Mouse (Mus musculus) hindbrain, postnatal 0 days (tissue): ENCODE results near the gene Grm8. TPM values are rescaled to one million over a fixed set of nuclear protein-coding genes. Genes with fewer than 3 reads are reported as not detected.

Experiments used
- ATAC-seq: fragments of 200-750 bp; cut with Nextera tagmentation; 2 replicates; pipeline ENCODE4 v1.8.0; 2017; ENCODE audit warnings: mild to moderate bottlenecking, moderate TSS enrichment, moderate library complexity
- DNase-seq: peaks from one replicate; pipeline ENCODE4 v3.0.0-alpha.2; 2015; ENCODE audit warnings: low spot score
- H3K27ac ChIP-seq: fragments of 300-500 bp; sonication (generic); 2 replicates; pipeline ENCODE4 v1.5.1; 2014; ENCODE audit warnings: mild to moderate bottlenecking
- H3K27me3 ChIP-seq: fragments of 300-500 bp; sonication (generic); 2 replicates; pipeline ENCODE4 v1.6.1; 2014; ENCODE audit warnings: low read length, mixed read lengths; ENCODE audit not compliant: insufficient read depth
- H3K36me3 ChIP-seq: fragments of 300-500 bp; sonication (generic); 2 replicates; pipeline ENCODE4 v1.6.1; 2014; ENCODE audit warnings: low read length, mixed read lengths; ENCODE audit not compliant: insufficient read depth
- H3K4me1 ChIP-seq: fragments of 300-500 bp; sonication (generic); 2 replicates; pipeline ENCODE4 v1.6.1; 2014; ENCODE audit warnings: antibody characterized with exemption, low read length, mixed read lengths; ENCODE audit not compliant: insufficient read depth
- H3K4me2 ChIP-seq: fragments of 300-500 bp; sonication (generic); 2 replicates; pipeline ENCODE4 v1.6.1; 2014; ENCODE audit warnings: low read depth, mild to moderate bottlenecking, low read length, moderate library complexity, mixed read lengths
- H3K4me3 ChIP-seq: fragments of 300-500 bp; sonication (generic); 2 replicates; pipeline ENCODE4 v1.5.1; 2014; ENCODE audit warnings: low read length
- H3K9ac ChIP-seq: fragments of 300-500 bp; sonication (generic); replicated peaks from 2 replicates; pipeline ENCODE4 v1.6.1; 2014; ENCODE audit warnings: mild to moderate bottlenecking, low read length, moderate library complexity, mixed read lengths
- H3K9me3 ChIP-seq: fragments of 300-500 bp; sonication (generic); 2 replicates; pipeline ENCODE4 v1.6.1; 2016; ENCODE audit warnings: low read length, mixed read lengths
- CTCF ChIP-seq: IDR thresholded peaks from 2 replicates; pipeline ENCODE4 v1.5.1; 2016; ENCODE audit warnings: antibody characterized with exemption, control low read depth, low read depth
- WGBS: fragments of 180-500 bp; shearing (Covaris S2); extraction: QIAGEN DNeasy Blood & Tissue Kit; methylation state at CpG from one replicate; pipeline ENCODE4 v1.1.7; 2014; 5-methylcytosine and 5-hydroxymethylcytosine counted together
- polyA plus RNA-seq: library from polyadenylated mRNA; unstranded; fragments of >200 nt; fragmentation: Nextera tagmentation; extraction: Ambion mirVana; gene quantifications from 2 replicates; pipeline ENCODE4 v1.2.1, GENCODE M21; 2015
- total RNA-seq: library from RNA; depleted of rRNA; stranded (reverse); fragments of >200 nt; gene quantifications from 2 replicates; pipeline ENCODE4 v1.2.3, GENCODE M21; 2014

Grm8 gene
- total and polyA plus RNA-seq, 2 experiments from 2014 or later, result 11.3 to 14.0 TPM

DNA sequence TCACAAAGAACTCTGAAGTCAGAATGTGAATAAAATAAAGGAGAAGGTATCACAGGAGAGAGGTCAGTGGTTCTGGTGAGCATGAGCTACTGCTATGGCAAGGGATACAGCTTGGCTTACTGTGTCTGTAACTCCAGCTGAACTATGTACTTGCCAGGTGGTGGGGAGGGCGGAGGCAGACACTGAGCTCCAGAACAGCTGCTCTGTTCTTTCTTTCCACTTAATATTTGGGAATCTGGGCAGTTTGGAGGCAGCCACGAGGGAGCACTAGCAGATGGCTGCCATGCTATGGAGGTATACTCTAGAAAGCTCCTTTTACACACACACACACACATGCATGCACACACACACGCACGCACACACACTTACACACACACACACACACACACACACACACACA, 726.5 kb downstream of the Grm8 start:
- DNase-seq, result peak; percentile 49
- no peaks in the 10 kb centered on the region for H3K9me3 ChIP-seq
- WGBS, result 62% methylated on average over 4 of the region's 4 CpGs

GRCm38 (mm10) chr6:27372416-27372815, 762.6 kb downstream of the Grm8 start:
- H3K4me3 ChIP-seq, result no peak overlapping the region
- no peaks in the 10 kb centered on the region for H3K27me3 ChIP-seq
- no peaks in the 10 kb centered on the region for H3K36me3 ChIP-seq
- H3K27ac ChIP-seq, result no peak overlapping the region
- H3K9me3 ChIP-seq, result no peaks in the 10 kb centered on the region
- DNase-seq (no peak), ATAC-seq (no peak)
- no peaks in the 10 kb centered on the region for H3K4me1 ChIP-seq
- TF ChIP-seq CTCF, result no peak
- no peak overlapping the region for H3K4me2 ChIP-seq
- no peak overlapping the region for H3K9ac ChIP-seq

More for the DNA sequence above, 726.5 kb downstream of the Grm8 start:
- ATAC-seq, result peak; percentile 70
- no peak overlapping the region for H3K4me3 ChIP-seq
- no peak overlapping the region for H3K4me2 ChIP-seq
- TF ChIP-seq CTCF, result no peak
- H3K27ac ChIP-seq, result no peak overlapping the region
- H3K4me1 ChIP-seq, result no peaks in the 10 kb centered on the region
- H3K9ac ChIP-seq, result no peak overlapping the region
- no peaks in the 10 kb centered on the region for H3K27me3 ChIP-seq
- H3K36me3 ChIP-seq, result no peaks in the 10 kb centered on the region

GRCm38 (mm10) chr6:27371095-27371494, 763.9 kb downstream of the Grm8 start:
- Histone ChIP-seq H3K4me2 (no peak overlapping the region), H3K9me3 (no peaks in the 10 kb centered on the region), H3K9ac (no peak overlapping the region), H3K27me3 (no peaks in the 10 kb centered on the region), H3K4me1 (no peaks in the 10 kb centered on the region), H3K4me3 (no peak overlapping the region), H3K36me3 (no peaks in the 10 kb centered on the region), H3K27ac (no peak overlapping the region)
- 77% methylated on average over 2 of the region's 2 CpGs for WGBS
- TF ChIP-seq CTCF, result no peak
- DNase-seq (no peak), ATAC-seq (no peak)

DNA sequence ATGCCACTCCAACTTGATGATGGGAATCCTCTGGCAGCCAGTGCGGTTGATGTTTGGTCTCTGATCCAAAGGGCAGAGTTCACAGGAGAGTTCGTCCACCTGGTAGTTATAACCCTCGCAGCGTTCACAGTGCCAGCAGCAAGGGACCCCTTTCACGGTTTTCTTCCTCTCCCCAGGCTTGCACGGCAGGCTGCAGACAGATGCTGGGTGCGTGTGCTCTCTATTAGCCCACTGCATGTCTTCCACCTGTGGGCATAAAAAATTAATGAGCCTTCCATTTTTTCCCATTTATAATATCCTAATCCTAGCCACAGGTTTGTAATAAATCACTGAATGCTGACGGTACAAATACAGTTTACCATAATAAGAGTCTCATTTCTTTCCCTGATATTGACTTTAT, 771.2 kb downstream of the Grm8 start:
- no peaks in the 10 kb centered on the region for H3K9me3 ChIP-seq
- DNase-seq (no peak), ATAC-seq (no peak)
- no peak for TF ChIP-seq CTCF
- H3K27me3 ChIP-seq, result no peaks in the 10 kb centered on the region
- no peaks in the 10 kb centered on the region for H3K4me1 ChIP-seq
- no peak overlapping the region for H3K9ac ChIP-seq
- H3K36me3 ChIP-seq, result no peaks in the 10 kb centered on the region
- no peak overlapping the region for H3K4me3 ChIP-seq
- no peak overlapping the region for H3K4me2 ChIP-seq
- H3K27ac ChIP-seq, result no peak overlapping the region
- 63% methylated on average over 8 of the region's 8 CpGs for WGBS

- Histone ChIP-seq H3K9me3 (no peaks in the 10 kb centered on the region), H3K27me3 (no peaks in the 10 kb centered on the region), H3K4me1 (no peaks in the 10 kb centered on the region), H3K4me2 (no peak overlapping the region), H3K9ac (no peak overlapping the region), H3K36me3 (no peaks in the 10 kb centered on the region), H3K4me3 (no peak overlapping the region), H3K27ac (no peak overlapping the region)
- ATAC-seq (no peak), DNase-seq (no peak)
- TF ChIP-seq CTCF, result no peak
These were observed 774.5 kb downstream of the Grm8 start for GRCm38 (mm10) chr6:27360440-27360839.

DNA sequence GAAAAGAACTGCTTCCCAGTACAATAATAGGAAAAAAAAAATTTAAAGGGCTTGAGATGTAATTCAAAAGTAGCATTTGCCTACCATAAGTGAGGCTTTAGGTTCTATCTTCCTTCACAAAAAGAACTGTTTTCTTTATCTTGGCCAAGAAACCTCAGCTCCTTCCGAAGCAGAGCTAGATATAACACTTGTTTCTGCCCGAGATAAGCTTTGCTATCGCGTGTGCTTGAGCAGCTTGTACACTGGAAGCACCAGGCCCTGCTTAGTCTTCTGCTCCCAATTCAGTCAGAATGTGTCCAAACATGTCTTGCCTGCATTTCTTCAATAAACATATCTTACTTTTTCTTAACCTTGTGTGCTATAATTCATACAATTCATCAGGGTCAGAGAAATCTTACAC, 783.8 kb downstream of the Grm8 start:
- H3K4me1 ChIP-seq, result no peaks in the 10 kb centered on the region
- H3K36me3 ChIP-seq, result no peaks in the 10 kb centered on the region
- WGBS, result 95% methylated on average over 4 of the region's 4 CpGs
- H3K27ac ChIP-seq, result no peak overlapping the region
- DNase-seq (no peak), ATAC-seq (no peak)
- H3K9me3 ChIP-seq, result no peaks in the 10 kb centered on the region
- H3K4me2 ChIP-seq, result no peak overlapping the region
- no peaks in the 10 kb centered on the region for H3K27me3 ChIP-seq
- H3K4me3 ChIP-seq, result no peak overlapping the region
- no peak overlapping the region for H3K9ac ChIP-seq
- TF ChIP-seq CTCF, result no peak

GRCm38 (mm10) chr6:27348272-27348671, 786.7 kb downstream of the Grm8 start:
- Histone ChIP-seq H3K36me3 (no peaks in the 10 kb centered on the region), H3K4me3 (no peak overlapping the region), H3K9me3 (no peaks in the 10 kb centered on the region), H3K4me1 (no peaks in the 10 kb centered on the region), H3K27ac (no peak overlapping the region), H3K4me2 (no peak overlapping the region), H3K27me3 (no peaks in the 10 kb centered on the region), H3K9ac (no peak overlapping the region)
- peak; percentile 8 for DNase-seq
- TF ChIP-seq CTCF, result no peak
- WGBS, result 55% methylated on average over 2 of the region's 2 CpGs
- no peak for ATAC-seq

- WGBS, result 88% methylated on average over 1 of the region's 1 CpGs
- ATAC-seq (no peak), DNase-seq (no peak)
- no peak for TF ChIP-seq CTCF
- H3K9me3 ChIP-seq, result no peaks in the 10 kb centered on the region
- H3K4me3 ChIP-seq, result no peak overlapping the region
- no peaks in the 10 kb centered on the region for H3K27me3 ChIP-seq
- no peaks in the 10 kb centered on the region for H3K36me3 ChIP-seq
- H3K9ac ChIP-seq, result no peak overlapping the region
- H3K4me1 ChIP-seq, result no peaks in the 10 kb centered on the region
- no peak overlapping the region for H3K4me2 ChIP-seq
- H3K27ac ChIP-seq, result no peak overlapping the region
These were observed 788.7 kb downstream of the Grm8 start for GRCm38 (mm10) chr6:27346311-27346710.
